Mouse (Mus musculus): Measurements from ENCODE around the gene Prmt2. TPM values are rescaled to one million over a fixed set of nuclear protein-coding genes. Genes with fewer than 3 reads are reported as not detected.

Prmt2 gene
- polyA plus RNA-seq, 1 experiment = 7.0 TPM

DNA sequence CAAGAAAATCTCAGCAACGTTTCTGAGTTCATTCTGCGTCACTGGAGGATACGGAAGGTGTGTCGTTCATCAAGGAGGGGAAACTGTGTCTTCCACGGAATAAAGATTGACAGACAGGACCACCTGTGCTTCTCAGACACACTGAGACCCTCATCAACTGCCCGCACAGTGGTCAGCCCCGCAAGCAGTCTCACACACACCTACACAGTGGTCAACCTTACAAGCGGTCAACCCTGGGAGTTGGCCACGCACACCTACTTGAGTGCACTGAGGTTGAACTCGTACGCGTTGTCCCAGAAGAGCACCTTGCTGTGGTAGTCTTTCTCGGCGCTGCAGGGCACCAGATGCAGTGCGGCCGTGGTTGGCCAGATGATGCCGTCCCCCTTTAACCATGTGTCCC, 20.6 kb downstream of the Prmt2 start:
- no peak for TF ChIP-seq POLR2A (IDR thresholded peaks at IDR 0.05; ENCODE audit: control insufficient read depth, low read depth, low read length)
- TF ChIP-seq CTCF (IDR thresholded peaks at IDR 0.05; ENCODE audit: control insufficient read depth, insufficient read depth, insufficient replicate concordance, low read depth, low read length) = no peak
- no peaks in the 10 kb centered on the region for H3K27me3 ChIP-seq (ENCODE audit: control insufficient read depth, insufficient read depth, low read length)
- no peaks in the 10 kb centered on the region for H3K4me1 ChIP-seq (ENCODE audit: control insufficient read depth, insufficient read depth, low read length)
- no peak overlapping the region for H3K4me3 ChIP-seq (ENCODE audit: control insufficient read depth, low read depth, low read length)
- H3K36me3 ChIP-seq (ENCODE audit: control insufficient read depth, insufficient read depth, low read length) = no peaks in the 10 kb centered on the region
- H3K27ac ChIP-seq (ENCODE audit: control insufficient read depth, insufficient read depth, low read depth, low read length) = no peak overlapping the region

DNA sequence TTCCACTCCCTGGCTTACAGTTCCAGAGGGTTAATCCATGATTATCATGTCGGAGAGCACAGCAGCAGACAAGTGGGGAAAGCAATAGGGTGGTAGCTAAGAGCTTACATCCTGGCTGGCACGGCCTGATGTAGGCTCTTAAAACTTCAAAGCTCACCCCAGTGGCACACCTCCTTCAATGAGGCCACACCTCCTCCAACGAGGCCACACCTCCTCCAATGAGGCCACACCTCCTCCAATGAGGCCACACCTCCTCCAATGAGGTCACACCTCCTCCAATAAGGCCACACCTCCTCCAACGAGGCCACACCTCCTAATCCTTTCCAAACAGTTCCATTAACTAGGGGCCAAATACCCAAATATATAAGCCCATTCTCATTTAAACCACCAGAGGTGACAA, 23.5 kb downstream of the Prmt2 start:
- no peak overlapping the region for H3K4me3 ChIP-seq (ENCODE audit: control insufficient read depth, low read depth, low read length)
- no peaks in the 10 kb centered on the region for H3K27me3 ChIP-seq (ENCODE audit: control insufficient read depth, insufficient read depth, low read length)
- H3K4me1 ChIP-seq (ENCODE audit: control insufficient read depth, insufficient read depth, low read length) = no peaks in the 10 kb centered on the region
- H3K36me3 ChIP-seq (ENCODE audit: control insufficient read depth, insufficient read depth, low read length) = no peaks in the 10 kb centered on the region
- H3K27ac ChIP-seq (ENCODE audit: control insufficient read depth, insufficient read depth, low read depth, low read length) = no peak overlapping the region
- TF ChIP-seq POLR2A (IDR thresholded peaks at IDR 0.05; ENCODE audit: control insufficient read depth, low read depth, low read length) (no peak), CTCF (IDR thresholded peaks at IDR 0.05; ENCODE audit: control insufficient read depth, insufficient read depth, insufficient replicate concordance, low read depth, low read length) (no peak)

DNA sequence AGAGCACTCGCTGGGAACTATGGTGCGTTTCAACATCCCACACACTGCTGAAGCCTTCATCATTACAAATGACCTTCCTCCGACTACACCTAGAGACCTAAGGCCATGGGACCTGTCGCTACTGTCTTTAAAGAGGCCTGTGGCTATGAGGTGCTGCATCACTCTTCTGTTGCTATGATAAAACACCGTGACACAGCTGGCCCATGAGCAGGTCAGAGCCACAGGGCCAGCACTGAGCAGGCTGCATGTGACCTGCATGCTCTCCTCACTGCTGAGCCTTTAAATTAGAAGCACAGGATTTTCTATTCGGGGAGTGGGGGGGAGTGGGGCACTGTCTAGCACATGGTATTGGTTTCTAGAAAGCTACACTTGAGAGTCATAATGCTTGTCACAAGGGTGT, 25.5 kb downstream of the Prmt2 start:
- TF ChIP-seq CTCF (IDR thresholded peaks at IDR 0.05; ENCODE audit: control insufficient read depth, insufficient read depth, insufficient replicate concordance, low read depth, low read length) (no peak), POLR2A (IDR thresholded peaks at IDR 0.05; ENCODE audit: control insufficient read depth, low read depth, low read length) (no peak)
- no peaks in the 10 kb centered on the region for H3K27me3 ChIP-seq (ENCODE audit: control insufficient read depth, insufficient read depth, low read length)
- no peaks in the 10 kb centered on the region for H3K36me3 ChIP-seq (ENCODE audit: control insufficient read depth, insufficient read depth, low read length)
- no peak overlapping the region for H3K27ac ChIP-seq (ENCODE audit: control insufficient read depth, insufficient read depth, low read depth, low read length)
- no peak overlapping the region for H3K4me3 ChIP-seq (ENCODE audit: control insufficient read depth, low read depth, low read length)
- no peaks in the 10 kb centered on the region for H3K4me1 ChIP-seq (ENCODE audit: control insufficient read depth, insufficient read depth, low read length)

DNA sequence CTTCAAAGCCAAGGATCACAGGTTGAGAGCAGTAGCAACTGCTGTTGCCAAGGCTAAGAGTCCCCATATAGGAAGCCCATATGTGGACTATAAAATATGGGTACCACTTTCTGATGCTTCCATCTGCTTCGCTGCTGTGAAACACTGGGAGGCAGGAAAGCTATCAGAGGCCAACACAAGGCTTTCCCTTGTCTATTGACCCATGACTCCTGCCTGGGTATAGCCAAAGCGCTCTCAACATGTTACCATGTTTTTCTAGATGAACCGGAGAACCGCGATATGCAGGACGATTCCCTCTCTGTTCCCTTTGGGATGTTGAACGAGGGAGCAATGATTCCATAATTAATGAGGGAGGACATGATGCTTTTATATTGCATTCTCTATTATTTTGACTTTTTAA, 26.9 kb downstream of the Prmt2 start:
- Histone ChIP-seq H3K4me1 (ENCODE audit: control insufficient read depth, insufficient read depth, low read length) (no peaks in the 10 kb centered on the region), H3K4me3 (ENCODE audit: control insufficient read depth, low read depth, low read length) (no peak overlapping the region), H3K36me3 (ENCODE audit: control insufficient read depth, insufficient read depth, low read length) (no peaks in the 10 kb centered on the region), H3K27me3 (ENCODE audit: control insufficient read depth, insufficient read depth, low read length) (no peaks in the 10 kb centered on the region), H3K27ac (ENCODE audit: control insufficient read depth, insufficient read depth, low read depth, low read length) (no peak overlapping the region)
- TF ChIP-seq CTCF (IDR thresholded peaks at IDR 0.05; ENCODE audit: control insufficient read depth, insufficient read depth, insufficient replicate concordance, low read depth, low read length) (no peak), POLR2A (IDR thresholded peaks at IDR 0.05; ENCODE audit: control insufficient read depth, low read depth, low read length) (no peak)

GRCm38 (mm10) chr10:76209241-76209640, 28.4 kb downstream of the Prmt2 start:
- Histone ChIP-seq H3K4me1 (ENCODE audit: control insufficient read depth, insufficient read depth, low read length) (no peaks in the 10 kb centered on the region), H3K36me3 (ENCODE audit: control insufficient read depth, insufficient read depth, low read length) (no peaks in the 10 kb centered on the region), H3K27ac (ENCODE audit: control insufficient read depth, insufficient read depth, low read depth, low read length) (no peak overlapping the region), H3K27me3 (ENCODE audit: control insufficient read depth, insufficient read depth, low read length) (no peaks in the 10 kb centered on the region), H3K4me3 (ENCODE audit: control insufficient read depth, low read depth, low read length) (no peak overlapping the region)
- no peak for TF ChIP-seq POLR2A (IDR thresholded peaks at IDR 0.05; ENCODE audit: control insufficient read depth, low read depth, low read length)
- no peak for TF ChIP-seq CTCF (IDR thresholded peaks at IDR 0.05; ENCODE audit: control insufficient read depth, insufficient read depth, insufficient replicate concordance, low read depth, low read length)

DNA sequence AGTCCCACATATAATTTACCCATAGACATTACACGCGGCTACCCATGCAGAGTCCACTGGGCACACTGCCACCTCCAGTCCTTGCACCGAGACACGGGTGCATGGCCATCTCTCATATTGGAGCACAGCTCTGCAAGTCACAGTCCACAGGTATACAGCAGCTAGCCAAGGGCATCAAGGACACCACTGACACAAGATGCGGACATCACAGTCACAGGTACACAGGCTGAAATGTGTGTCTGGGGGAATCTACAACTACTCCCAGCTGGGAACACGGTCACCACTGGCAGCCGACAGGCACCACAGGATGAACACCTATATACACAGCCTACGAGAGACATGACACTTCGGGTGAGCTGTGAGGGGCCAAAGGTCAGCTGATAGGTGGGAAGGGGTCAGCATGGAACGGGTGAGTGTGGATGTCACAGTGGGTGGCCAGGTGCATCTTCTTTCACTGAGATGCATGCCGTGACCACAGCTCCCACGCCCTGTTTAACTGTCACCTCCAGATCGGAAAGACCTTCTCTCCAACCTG, 30.3 kb downstream of the Prmt2 start:
- no peak for TF ChIP-seq CTCF (IDR thresholded peaks at IDR 0.05; ENCODE audit: control insufficient read depth, insufficient read depth, insufficient replicate concordance, low read depth, low read length)
- no peak for TF ChIP-seq POLR2A (IDR thresholded peaks at IDR 0.05; ENCODE audit: control insufficient read depth, low read depth, low read length)
- Histone ChIP-seq H3K4me3 (ENCODE audit: control insufficient read depth, low read depth, low read length) (no peak overlapping the region), H3K4me1 (ENCODE audit: control insufficient read depth, insufficient read depth, low read length) (no peaks in the 10 kb centered on the region; the same call in 1 of the 2 replicates), H3K27ac (ENCODE audit: control insufficient read depth, insufficient read depth, low read depth, low read length) (no peak overlapping the region), H3K36me3 (ENCODE audit: control insufficient read depth, insufficient read depth, low read length) (no peaks in the 10 kb centered on the region), H3K27me3 (ENCODE audit: control insufficient read depth, insufficient read depth, low read length) (no peaks in the 10 kb centered on the region)

- Histone ChIP-seq H3K4me1 (ENCODE audit: control insufficient read depth, insufficient read depth, low read length) (no peaks in the 10 kb centered on the region; the same call in none of the 2 replicates), H3K27ac (ENCODE audit: control insufficient read depth, insufficient read depth, low read depth, low read length) (no peak overlapping the region), H3K27me3 (ENCODE audit: control insufficient read depth, insufficient read depth, low read length) (no peaks in the 10 kb centered on the region), H3K4me3 (ENCODE audit: control insufficient read depth, low read depth, low read length) (no peak overlapping the region), H3K36me3 (ENCODE audit: control insufficient read depth, insufficient read depth, low read length) (no peaks in the 10 kb centered on the region)
- TF ChIP-seq CTCF (IDR thresholded peaks at IDR 0.05; ENCODE audit: control insufficient read depth, insufficient read depth, insufficient replicate concordance, low read depth, low read length) (no peak), POLR2A (IDR thresholded peaks at IDR 0.05; ENCODE audit: control insufficient read depth, low read depth, low read length) (no peak)
Measured at GRCm38 (mm10) chr10:76203798-76204283, 33.8 kb downstream of the Prmt2 start.
